Mouse (Mus musculus) c-Kit-positive CD71-positive TER-119-negative erythroid progenitor cells, embryonic 14.5 days (primary cell): ENCODE data around the gene Retreg3.
"Not testable (repeated sequence)": the region's sequence is repeated elsewhere in the genome, so short reads cannot be mapped to it uniquely, and the experiment has no call there.

Experiments used
- DNase-seq: peaks from one replicate; pipeline ENCODE4 v3.0.0-alpha.2; 2013; ENCODE audit warnings: low read depth

The Retreg3 gene

DNA sequence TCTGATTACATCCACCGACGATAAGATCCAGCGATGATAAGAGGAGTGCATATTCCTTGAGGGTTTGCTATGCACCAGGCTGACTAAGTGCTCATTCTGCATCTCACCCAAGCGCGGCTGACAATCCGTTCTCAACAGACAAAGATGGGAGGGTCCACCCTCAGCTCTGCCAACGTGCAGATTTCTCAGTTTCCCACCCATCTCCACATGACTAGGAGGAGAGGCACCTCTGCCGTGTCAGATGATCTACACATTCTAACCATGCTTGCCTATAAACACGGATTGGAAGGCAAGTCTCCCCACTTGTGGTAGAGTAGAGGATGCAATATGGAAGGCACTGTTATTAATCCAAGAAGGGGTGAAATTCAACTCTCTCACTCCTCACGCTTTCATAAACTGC lies 29.1 kb upstream of the Retreg3 start:
- DNase-seq, result no peak

DNA sequence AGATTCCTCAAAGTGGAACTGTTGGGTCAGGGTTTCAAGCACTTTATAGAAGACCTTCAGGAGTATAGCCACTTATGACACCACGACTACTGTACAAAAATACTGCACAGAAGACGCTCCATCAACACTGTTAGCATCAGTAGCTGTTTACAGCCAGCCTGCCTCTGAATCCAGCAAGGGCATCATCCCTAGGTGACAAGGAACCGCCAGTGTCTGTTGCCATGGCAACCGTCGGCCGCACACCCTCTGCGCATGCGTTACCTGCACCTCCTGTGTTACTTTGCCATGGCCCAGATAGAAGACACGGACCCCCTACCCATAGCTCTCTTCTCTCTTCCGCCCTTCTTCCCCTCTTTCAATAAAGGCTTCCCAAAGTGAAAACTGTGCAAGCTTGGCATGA lies 26.7 kb upstream of the Retreg3 start:
- no peak for DNase-seq

DNA sequence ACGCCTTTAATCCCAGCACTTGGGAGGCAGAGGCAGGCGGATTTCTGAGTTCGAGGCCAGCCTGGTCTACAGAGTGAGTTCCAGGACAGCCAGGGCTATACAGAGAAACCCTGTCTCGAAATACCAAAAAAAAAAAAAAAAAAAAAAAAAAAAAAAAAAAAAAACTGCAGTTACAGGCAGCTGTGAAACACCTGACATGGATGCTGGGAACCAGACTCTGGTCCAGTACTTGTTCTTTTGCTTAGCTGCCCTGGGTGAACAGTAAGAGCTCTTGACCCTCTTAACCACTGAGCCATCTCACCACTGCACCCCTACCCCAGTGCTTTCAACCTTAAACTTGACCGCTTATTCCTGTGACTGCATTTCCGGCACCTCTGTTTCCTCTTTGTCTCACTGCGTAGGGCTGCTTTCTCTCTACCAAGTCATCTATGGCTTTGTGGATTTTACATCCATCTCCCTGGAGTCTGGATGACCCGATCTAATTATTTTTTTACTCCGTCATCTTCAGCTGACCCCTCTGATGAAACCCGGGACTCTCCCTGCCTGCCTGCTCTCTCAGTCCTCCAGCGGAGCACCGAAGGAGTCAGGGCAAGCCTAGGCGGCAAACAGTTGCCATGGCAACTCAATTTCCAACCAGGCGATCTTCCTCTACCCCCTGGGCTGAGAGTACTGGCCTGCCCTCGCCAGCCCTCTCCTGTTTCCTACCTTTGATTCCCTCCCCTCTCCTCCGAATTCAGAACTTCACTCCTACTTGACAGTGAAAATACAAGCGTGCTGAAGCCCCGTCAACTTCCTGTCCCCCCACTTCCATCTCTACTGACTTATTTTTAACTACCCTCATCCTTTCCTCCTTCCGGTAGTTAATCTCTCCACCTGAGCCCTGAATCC lies 23.9 kb upstream of the Retreg3 start:
- no peak for DNase-seq

DNA sequence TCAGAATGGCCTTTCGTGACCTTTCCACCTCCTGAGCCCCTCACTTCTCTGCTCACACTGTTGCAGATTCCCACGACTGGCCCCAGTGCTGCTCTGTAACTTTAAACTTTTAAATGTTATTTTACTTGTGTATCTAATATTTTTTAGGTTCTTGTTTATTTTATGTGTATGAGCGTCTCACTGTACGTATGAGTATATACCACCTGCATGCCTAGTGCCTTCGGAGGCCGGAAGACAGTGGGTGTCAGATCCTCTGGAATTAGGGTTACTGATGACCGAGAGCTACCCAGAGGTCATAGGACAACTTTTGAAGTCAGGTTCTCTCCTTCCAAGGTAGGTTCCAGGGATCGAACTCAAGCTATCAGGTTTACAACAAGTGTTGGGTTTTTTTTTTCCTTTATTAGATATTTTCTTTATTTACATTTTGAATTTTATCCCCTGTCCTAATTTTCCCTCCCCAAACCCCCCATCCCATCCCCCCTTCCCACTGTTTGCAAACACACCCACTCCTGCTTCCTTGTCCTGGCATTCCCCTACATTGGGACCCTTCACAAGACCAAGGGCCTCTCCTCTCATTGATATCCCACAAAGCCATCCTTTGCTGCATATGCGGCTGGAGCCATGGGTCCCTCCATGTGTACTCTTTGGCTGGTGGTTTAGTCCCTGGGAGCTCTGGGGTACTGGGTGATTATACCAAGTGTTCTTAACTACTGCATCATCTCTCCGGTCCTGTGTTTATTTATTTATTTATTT lies 22.7 kb upstream of the Retreg3 start:
- no peak for DNase-seq

DNA sequence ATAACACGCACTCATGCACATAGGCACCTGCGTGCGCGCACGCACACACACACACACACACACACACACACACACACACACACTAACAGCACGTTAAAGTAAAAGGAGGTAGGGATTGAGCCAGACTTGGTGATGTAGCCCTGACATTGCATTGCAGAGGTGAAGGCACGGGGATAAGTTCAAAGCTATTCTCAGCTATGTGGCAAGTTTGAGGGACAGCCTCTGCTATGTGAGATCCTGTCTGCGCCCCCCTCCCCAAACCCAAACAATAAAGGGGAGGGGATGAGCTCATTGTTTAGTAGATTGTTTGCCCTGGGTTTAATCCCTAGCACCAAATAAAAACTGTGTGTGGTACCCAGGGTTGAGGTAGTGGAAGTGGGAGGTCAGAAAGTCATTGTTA lies 21.4 kb upstream of the Retreg3 start:
- no peak for DNase-seq

DNA sequence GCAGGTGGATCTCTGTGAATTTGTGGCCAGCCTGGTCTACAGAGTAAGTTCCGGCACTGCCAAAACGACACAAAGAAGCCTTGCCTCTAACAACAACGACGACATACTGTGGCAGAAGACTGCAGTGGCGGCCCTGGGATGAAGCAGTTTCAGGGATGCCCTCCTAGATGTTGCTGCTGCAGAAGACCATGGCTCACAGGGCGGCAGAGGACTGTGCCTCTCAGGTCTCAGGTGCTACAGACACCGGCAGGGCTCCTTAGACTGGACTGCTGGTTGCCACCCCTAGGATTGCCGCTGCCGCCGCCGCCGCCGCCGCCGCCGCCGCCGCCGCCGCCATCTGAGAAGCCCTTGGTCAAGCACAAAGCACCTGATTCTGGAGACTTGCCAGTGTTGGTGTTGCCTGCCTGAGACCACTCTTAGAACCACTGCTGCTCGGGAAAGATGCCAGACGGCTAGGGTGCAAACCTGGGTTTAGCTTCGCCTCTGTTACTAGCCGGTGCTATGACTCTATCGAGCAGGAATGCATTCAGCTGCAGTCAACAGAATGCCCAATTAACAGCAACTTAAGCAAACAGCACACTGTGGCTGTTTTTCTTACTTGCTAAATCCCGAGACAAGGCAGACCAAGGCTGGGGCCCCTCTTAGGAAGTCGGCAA lies 20.6 kb upstream of the Retreg3 start:
- no peak for DNase-seq

DNA sequence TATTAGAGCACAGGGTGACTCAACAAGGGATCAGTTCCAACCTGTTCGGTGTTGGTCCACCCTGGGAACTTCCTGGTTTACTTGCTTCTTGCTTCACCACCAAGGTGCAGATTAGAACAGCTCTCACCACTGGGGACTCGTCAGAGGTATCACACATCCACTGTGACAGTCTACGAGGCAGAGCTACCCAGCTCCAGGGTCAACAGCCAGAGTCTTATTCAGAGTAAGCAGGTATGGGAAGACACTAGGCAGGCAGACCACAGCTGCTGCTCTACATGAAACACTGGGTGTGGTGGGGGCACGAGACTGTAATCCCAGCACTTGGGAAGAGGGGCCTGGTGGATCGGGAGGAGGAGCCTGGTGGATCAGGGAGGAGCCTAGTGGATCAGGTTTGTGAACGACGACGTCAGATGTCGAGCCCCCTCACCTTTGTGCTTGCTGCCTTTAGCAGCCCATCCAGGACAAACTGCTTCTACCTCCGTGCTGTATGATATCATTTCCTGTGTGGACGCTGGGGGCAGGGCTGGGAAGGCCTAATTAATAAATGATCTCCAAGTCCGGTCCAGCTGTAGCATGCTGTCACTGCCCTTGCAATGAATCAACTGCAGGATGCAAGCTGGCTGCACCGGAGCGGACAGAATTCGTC lies 19.0 kb upstream of the Retreg3 start:
- DNase-seq, result no peak

DNA sequence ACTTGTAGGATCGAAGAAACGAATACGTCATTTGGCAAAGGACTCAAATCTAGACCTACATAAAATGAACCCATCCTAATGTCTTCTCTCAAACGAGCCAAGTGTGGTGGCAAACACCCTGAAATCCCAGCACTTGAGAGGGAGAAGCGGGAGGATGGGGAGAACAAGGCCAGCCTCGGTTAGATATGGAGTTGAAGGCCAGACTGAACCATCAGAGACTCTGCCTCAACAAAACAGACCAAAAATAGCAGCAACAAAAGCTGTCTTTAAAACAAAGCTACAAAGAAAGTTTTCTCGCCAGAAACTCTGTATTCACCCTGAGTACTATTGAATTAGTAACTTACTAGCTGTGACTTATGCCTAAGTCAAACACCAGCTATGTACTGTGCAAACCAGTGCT lies 17.3 kb upstream of the Retreg3 start:
- DNase-seq, result no peak

DNA sequence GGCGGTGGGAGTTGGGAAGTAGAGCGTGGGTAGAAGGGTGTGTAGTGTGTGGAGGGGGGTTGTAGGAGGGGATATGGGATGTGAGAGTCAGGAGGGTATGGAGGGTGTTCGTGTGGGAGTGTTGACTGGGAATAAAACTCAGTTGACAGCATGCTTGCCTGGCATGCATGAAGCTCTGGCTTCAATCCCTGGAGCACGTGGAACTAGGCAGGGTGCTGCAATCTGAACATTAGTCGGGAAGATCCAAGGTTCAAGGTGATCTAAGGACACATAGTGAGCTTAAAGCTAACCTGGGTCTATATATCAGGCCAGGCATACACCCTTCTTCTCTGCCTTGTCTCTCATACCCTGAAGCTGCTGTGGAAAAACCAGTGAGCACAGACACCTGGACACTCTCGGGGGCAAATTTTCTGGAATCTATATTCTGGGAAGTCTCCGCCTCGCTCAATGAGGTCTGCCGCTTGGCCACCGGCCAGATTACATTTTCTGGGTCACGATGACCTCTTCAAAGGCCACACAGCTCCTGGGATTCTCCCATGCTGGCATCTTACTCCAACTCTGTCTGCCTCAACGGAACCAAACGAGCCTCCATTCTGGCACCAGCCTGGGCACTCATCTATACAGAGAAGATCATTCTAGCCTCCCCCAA lies 14.6 kb upstream of the Retreg3 start:
- DNase-seq, result no peak

DNA sequence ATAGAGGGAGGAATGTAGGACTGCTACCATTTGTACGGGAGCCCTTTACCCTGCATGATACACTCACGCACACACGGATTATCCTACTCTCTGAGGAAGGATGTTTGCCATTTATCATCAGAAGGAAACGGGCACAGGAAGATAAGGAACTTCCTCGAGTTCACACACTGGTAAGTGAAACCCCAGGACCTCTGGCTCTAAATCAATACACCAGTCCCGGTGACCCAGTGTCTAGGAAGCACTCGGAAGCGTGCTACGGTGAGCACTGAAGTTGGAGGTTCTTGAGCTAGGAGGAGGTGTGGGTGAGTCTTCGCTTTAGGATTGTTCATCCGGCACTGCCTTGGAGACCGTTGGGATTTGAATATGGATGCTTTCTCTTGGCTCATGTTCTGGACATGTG lies 13.3 kb upstream of the Retreg3 start:
- DNase-seq, result no peak

DNA sequence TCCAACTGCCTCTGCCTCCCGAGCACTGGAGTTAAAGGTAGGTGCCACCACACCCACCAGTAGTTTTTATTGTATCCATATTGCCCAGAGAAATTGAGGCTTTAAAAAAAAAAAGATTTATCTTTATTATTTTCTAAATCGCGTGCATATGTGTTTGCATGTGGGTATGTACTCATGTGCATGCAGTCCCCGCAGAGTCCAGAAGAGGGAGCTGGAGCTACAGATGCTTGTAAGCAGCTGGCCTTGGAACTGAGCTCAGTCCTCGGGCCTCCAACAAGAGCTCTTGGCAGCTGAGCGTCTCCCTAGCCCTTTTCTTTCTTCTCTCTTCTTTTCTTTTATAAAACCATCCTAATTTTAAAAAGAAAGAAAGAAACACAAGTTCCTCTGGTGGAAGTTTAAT lies 12.0 kb upstream of the Retreg3 start:
- peak; percentile 40 for DNase-seq

DNA sequence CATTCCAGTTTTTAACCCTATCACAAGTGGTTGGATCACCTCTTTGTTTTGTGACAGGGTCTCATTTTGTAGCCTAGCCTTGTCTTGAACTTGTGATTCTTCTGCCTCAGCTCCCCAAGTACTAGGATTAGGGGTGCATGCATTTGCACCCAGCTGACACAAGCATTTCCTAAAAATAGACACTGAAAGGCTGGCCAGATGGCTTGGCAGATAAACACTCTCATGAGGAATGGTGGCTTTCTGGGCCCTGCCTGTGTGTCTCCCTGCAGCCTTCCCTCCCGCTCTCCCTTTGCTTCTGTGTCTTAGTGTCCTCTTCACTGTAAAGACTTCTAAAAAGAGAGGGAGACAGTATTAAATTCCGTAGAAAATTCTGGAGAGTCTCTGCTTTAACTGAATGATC lies 11.5 kb upstream of the Retreg3 start:
- DNase-seq, result peak; percentile 44

DNA sequence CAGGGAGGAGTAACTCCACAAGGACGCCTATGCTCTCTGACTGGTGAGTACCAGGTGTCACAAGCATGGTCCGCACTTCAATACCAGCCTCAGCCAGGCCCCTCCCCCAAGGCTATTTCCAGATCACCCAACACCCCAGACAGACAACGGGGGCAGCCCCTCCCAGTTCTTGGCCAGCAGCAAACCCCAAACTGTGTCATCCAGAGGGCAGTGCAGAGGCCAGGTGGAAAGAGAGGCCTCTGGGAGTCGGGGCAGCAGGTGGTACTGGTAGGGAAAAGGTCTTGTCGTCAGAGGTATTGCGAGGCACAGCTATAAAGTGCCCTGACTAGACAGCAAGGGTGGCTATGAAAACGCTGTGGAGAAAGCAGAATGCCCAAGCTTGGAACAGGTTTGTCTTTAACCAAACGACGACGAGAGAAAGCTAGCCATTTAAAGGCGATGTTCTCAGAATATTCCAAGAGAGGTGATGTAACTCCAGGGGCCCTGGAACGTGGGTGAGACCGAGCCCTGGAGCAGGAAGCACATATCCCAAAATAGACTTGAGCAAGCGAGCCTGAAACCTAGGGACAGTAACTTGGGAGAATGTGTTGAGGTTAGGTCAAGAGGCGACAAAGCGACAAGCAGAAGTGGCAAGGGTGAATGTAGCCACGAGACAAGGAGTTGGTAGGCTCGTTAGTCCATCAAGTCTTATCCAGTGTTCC lies 10.5 kb upstream of the Retreg3 start:
- no peak for DNase-seq

DNA sequence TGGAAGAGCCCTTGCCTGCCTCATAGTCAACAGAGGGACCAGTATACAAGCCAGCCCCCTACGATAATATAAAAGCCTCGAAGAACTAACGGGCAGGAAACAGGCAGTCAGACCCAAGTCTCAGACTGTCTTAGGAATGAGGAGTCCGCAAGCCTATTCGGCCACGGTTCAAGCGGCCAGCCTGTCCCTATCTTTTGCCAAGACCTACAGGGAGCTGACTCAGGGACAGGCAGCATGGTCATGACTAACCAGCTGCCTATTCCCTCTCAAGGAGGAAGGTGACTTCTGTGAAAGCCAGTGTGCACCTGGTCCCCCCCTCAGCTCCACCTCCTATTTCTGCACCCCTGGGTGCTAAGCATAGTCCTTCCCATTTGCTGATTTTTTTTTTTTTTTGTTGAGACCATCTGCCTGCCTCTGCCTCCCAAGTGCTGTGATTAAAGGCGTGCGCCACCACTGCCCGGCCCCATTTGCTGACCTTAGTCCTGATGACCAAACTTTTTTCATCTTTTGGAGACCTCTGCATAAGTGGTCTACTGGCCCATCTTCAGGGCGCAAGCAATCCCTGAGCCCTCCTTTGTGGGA lies 9.4 kb upstream of the Retreg3 start:
- no peak for DNase-seq

DNA sequence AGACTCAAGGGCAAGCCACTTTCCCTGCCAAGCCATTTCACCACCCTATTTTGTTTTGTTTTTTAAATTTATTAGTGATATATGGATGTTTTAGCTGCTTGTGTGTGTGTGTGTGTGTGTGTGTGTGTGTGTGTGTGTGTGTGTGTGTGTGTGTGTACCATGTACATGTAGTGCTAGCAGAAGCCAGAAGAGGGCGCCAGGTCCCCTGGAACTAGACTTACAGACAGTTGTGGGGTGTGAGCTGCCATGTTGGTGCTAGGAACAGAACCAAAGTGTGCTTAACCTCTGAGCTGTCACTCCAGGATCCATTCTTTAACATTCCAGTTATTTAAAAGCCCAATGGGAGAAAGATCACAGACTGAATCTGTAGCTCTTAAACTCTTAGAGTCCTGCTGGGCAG lies 7.4 kb upstream of the Retreg3 start:
- DNase-seq, result no peak

DNA sequence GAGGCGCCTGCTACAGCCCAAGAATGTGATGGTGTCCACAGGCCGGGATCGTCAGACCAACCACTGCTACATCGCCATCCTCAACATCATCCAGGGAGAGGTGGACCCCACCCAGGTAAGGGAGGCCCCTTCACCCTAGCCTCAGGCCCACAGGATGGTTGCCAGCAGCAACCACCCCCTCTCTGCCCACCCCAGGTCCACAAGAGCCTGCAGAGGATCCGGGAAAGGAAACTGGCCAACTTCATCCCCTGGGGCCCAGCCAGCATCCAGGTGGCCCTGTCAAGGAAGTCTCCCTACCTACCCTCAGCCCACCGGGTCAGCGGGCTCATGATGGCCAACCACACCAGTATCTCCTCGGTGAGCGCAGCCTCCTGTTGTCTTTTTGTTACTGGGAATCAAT lies 5.3 kb upstream of the Retreg3 start:
- DNase-seq, result not testable (repeated sequence)

DNA sequence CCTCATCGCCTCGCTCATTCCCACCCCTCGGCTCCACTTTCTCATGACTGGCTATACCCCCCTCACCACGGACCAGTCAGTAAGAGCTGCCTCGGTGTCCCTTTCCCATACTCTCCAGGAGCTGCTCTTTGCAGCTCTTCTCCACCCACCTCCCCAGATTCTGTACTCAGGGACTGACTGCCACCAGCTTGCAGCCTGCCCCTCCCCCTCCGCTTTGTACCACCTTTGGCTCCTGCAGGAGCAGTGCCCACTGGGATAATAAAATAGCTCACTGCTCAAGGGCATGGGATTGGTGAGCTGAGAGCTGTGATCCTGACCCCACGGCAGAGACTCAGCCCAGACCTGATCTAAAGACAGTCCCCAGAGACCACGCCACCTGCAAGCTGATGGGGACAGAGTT lies 4.8 kb upstream of the Retreg3 start:
- not testable (repeated sequence) for DNase-seq

DNA sequence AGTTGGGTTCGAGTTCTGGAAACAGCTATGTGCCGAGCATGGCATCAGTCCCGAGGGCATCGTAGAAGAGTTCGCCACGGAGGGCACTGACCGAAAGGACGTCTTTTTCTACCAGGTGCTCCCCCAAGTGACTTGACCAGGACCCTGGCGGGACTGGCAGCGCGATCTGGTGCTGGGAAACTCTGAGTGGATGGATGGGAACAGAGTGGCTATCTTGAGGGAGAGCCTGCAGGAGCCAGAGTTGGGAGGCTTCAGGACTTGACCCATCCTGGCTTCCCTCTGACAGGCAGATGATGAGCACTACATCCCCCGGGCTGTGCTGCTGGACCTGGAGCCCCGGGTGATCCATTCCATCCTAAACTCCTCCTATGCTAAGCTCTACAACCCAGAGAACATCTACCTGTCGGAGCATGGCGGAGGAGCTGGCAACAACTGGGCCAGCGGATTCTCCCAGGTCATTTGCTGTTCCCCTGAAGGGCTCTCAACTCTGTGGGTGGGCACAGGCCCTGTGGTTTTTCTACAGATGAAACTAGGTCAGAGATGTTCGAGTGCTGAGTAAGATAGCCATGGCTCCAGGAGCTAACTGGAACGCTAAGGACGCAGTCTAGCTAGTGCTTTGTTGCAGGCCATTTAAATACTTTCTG lies 974 bp upstream of the Retreg3 start:
- no peak for DNase-seq

DNA sequence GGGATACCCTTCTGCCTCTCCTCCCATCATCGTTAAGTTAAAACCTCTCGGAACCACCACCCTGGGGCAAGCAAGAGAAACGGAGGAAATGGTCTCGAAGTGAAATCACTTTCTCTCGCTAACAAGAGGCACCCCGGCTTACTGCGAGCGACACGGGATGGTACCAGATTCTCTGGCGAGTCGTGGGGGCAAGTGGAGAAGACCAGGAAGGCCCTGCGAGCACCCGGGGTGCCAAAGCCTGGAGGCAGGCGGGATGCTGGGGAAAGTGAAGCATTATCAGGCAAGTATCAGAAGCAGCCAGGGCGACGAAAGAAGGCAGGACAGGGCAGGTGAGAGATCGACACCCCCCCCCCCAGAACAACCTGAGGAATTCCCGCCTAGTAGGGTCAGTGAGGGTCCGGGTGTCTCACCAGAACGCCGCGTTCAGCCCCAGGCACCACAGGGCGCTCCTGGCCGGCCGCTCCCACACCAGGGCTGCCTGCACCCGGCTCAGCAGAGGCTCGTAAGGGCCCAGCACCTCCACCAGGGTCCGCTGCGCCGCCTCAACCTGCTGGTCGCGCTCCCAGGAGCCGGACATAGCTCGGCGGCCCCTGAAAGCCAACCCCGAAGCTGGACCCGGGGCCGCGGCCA lies 447 bp downstream of the Retreg3 start:
- peak; percentile 24 for DNase-seq

DNA sequence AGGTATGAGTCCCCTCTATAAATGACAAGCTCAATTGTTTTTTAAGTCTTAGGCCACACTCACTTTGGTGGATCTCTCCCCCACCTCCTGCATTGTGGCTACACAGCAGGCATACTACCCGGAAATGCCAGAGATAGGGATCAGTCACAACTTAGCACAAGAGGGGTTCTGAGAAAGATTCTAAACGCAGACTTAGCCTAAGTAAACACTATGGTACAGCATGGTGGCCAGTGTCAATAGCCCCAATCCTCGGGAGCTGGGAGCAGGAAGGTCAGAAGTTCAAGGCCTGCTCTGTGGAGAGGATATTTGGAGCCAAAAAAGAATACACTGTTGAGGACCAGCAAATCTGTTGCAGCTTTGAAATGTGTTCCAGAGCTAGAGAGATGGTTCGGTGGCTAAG lies 1.6 kb downstream of the Retreg3 start:
- no peak for DNase-seq
